Mouse (Mus musculus): Measurements from ENCODE around the gene Stt3b. TPM values are rescaled to one million over a fixed set of nuclear protein-coding genes. Genes with fewer than 3 reads are reported as not detected.

Gene Stt3b
- total and polyA plus RNA-seq, 3 experiments = 26.0 to 95.9 (median 65.4) TPM

GRCm38 (mm10) chr9:115322385-115322784 lies 12.2 kb upstream of the Stt3b start:
- 0 out of 2 replicates have a peak, but pooled peaks cover 2% of the 10 kb centered on the region for H3K9me3 ChIP-seq (replicated peaks)
- no peaks in the 10 kb centered on the region; the same call in 1 of the 2 replicates for H3K27me3 ChIP-seq (ENCODE audit: insufficient read depth, low read length)
- no peaks in the 10 kb centered on the region for H3K36me3 ChIP-seq (replicated peaks)
- TF ChIP-seq POLR2AphosphoS5 (IDR thresholded peaks at IDR 0.05; ENCODE audit: insufficient replicate concordance, low read depth, low read length) (no peak), CTCF (IDR thresholded peaks at IDR 0.05; ENCODE audit: low read depth, low read length) (no peak), GATA2 (IDR thresholded peaks at IDR 0.05; ENCODE audit: borderline replicate concordance, low read depth, low read length) (no peak), GATA1 (IDR thresholded peaks at IDR 0.05; ENCODE audit: borderline replicate concordance, low read length) (no peak), TAL1 (conservative IDR thresholded peaks at IDR 0.05; ENCODE audit: low read depth, low read length) (no peak)
- ATAC-seq (ENCODE audit: extremely low read depth, insufficient number of reproducible peaks, low FRiP score, poor library complexity, severe bottlenecking) (no peak), DNase-seq (ENCODE audit: low spot score) (no peak)
- H3K4me3 ChIP-seq (ENCODE audit: low read depth, low read length) = no peak overlapping the region
- H3K4me1 ChIP-seq (ENCODE audit: insufficient read depth, low read depth, low read length) = no peaks in the 10 kb centered on the region

- H3K27me3 ChIP-seq (ENCODE audit: insufficient read depth, low read length) = no peaks in the 10 kb centered on the region; the same call in 1 of the 2 replicates
- H3K4me1 ChIP-seq (ENCODE audit: insufficient read depth, low read depth, low read length) = 0 out of 2 replicates have a peak, but pooled peaks cover 1% of the 10 kb centered on the region
- H3K4me3 ChIP-seq (ENCODE audit: low read depth, low read length) = no peak overlapping the region
- DNase-seq (ENCODE audit: low spot score) = no peak
- ATAC-seq (ENCODE audit: extremely low read depth, insufficient number of reproducible peaks, low FRiP score, poor library complexity, severe bottlenecking) = no peak
- H3K36me3 ChIP-seq (replicated peaks) = no peaks in the 10 kb centered on the region
- TF ChIP-seq CTCF (IDR thresholded peaks at IDR 0.05; ENCODE audit: low read depth, low read length) = no peak
- no peak for TF ChIP-seq POLR2AphosphoS5 (IDR thresholded peaks at IDR 0.05; ENCODE audit: insufficient replicate concordance, low read depth, low read length)
- no peak for TF ChIP-seq GATA1 (IDR thresholded peaks at IDR 0.05; ENCODE audit: borderline replicate concordance, low read length)
- TF ChIP-seq TAL1 (conservative IDR thresholded peaks at IDR 0.05; ENCODE audit: low read depth, low read length) = no peak
- TF ChIP-seq GATA2 (IDR thresholded peaks at IDR 0.05; ENCODE audit: borderline replicate concordance, low read depth, low read length) = no peak
- H3K9me3 ChIP-seq (replicated peaks) = no peaks in the 10 kb centered on the region
These were observed 10.8 kb upstream of the Stt3b start for GRCm38 (mm10) chr9:115321052-115321451.

GRCm38 (mm10) chr9:115320156-115320555 lies 9.9 kb upstream of the Stt3b start:
- H3K36me3 ChIP-seq (replicated peaks) = no peaks in the 10 kb centered on the region
- TF ChIP-seq TAL1 (conservative IDR thresholded peaks at IDR 0.05; ENCODE audit: low read depth, low read length) (no peak), POLR2AphosphoS5 (IDR thresholded peaks at IDR 0.05; ENCODE audit: insufficient replicate concordance, low read depth, low read length) (no peak), GATA2 (IDR thresholded peaks at IDR 0.05; ENCODE audit: borderline replicate concordance, low read depth, low read length) (no peak), CTCF (IDR thresholded peaks at IDR 0.05; ENCODE audit: low read depth, low read length) (no peak), GATA1 (IDR thresholded peaks at IDR 0.05; ENCODE audit: borderline replicate concordance, low read length) (no peak)
- no peaks in the 10 kb centered on the region; the same call in 1 of the 2 replicates for H3K27me3 ChIP-seq (ENCODE audit: insufficient read depth, low read length)
- no peaks in the 10 kb centered on the region for H3K9me3 ChIP-seq (replicated peaks)
- DNase-seq (ENCODE audit: low spot score) (no peak), ATAC-seq (ENCODE audit: extremely low read depth, insufficient number of reproducible peaks, low FRiP score, poor library complexity, severe bottlenecking) (no peak)
- H3K4me3 ChIP-seq (ENCODE audit: low read depth, low read length) = no peak overlapping the region
- H3K4me1 ChIP-seq (ENCODE audit: insufficient read depth, low read depth, low read length) = 0 out of 2 replicates have a peak, but pooled peaks cover 2% of the 10 kb centered on the region

DNA sequence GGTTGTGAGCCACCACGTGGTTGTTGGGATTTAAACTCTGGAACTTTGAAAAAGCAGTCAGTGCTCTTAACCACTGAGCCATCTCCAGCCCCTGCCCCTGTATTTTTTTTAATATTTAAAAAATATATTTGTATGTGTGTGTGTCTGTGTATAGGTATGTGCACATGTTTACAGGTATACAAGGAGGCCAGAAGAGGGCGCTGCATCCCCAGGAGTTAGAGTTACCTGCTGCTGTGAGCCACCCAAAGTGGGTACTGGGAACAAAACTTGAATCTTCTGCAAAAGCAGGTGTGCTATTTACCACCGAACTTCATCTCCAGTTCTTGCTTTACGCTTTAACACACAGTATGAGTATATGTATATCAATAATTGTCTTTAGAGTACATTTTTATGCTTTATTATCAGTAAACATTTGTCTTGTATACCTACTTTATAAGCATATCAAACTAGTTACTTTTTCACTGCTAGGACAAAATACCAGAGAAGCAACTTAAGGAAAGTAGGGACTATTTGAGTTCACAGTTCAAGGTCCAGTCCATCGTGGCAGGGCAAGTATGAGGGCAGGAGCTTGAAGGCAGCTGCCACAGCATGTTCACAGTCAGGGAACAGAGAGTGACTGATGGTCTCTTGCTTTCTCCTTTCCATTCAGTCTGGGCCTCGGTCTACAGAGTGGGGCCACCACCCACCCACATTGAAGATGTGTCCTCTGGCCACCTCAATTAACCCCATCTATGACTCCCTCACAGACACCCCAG lies 8.6 kb upstream of the Stt3b start:
- H3K36me3 ChIP-seq (replicated peaks) = no peaks in the 10 kb centered on the region
- H3K4me1 ChIP-seq (ENCODE audit: insufficient read depth, low read depth, low read length) = 0 out of 2 replicates have a peak, but pooled peaks cover 2% of the 10 kb centered on the region
- H3K27me3 ChIP-seq (ENCODE audit: insufficient read depth, low read length) = no peaks in the 10 kb centered on the region; the same call in 1 of the 2 replicates
- H3K9me3 ChIP-seq (replicated peaks) = no peaks in the 10 kb centered on the region
- no peak overlapping the region for H3K4me3 ChIP-seq (ENCODE audit: low read depth, low read length)
- TF ChIP-seq TAL1 (conservative IDR thresholded peaks at IDR 0.05; ENCODE audit: low read depth, low read length) = no peak
- TF ChIP-seq CTCF (IDR thresholded peaks at IDR 0.05; ENCODE audit: low read depth, low read length) = no peak
- no peak for TF ChIP-seq POLR2AphosphoS5 (IDR thresholded peaks at IDR 0.05; ENCODE audit: insufficient replicate concordance, low read depth, low read length)
- TF ChIP-seq GATA1 (IDR thresholded peaks at IDR 0.05; ENCODE audit: borderline replicate concordance, low read length) = no peak
- TF ChIP-seq GATA2 (IDR thresholded peaks at IDR 0.05; ENCODE audit: borderline replicate concordance, low read depth, low read length) = no peak
- DNase-seq (ENCODE audit: low spot score) (no peak), ATAC-seq (ENCODE audit: extremely low read depth, insufficient number of reproducible peaks, low FRiP score, poor library complexity, severe bottlenecking) (no peak)

DNA sequence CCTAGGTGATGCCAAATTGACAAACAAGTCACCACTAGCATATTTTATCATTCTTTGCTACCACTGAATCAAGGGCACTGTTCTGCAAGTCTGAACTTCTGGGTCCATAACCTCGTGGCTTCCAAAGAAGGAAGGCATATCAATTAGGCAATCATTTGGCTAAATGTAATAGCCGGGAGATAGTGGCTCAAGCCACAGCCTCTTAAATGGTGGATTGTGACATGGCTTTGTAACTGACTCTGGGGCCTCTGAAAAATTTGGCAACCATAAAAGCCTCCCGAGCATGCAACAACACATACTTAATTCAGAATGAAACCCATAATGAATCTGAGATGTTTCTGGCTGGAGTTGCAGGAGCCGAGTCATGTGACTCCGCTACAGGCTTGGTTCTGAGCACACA lies 6.8 kb upstream of the Stt3b start:
- no peak for DNase-seq (ENCODE audit: low spot score)
- no peak overlapping the region for H3K4me3 ChIP-seq (ENCODE audit: low read depth, low read length)
- no peaks in the 10 kb centered on the region for H3K27me3 ChIP-seq (ENCODE audit: insufficient read depth, low read length)
- H3K36me3 ChIP-seq (replicated peaks) = no peaks in the 10 kb centered on the region
- ATAC-seq (ENCODE audit: extremely low read depth, insufficient number of reproducible peaks, low FRiP score, poor library complexity, severe bottlenecking) = no peak
- TF ChIP-seq POLR2AphosphoS5 (IDR thresholded peaks at IDR 0.05; ENCODE audit: insufficient replicate concordance, low read depth, low read length) (no peak), TAL1 (conservative IDR thresholded peaks at IDR 0.05; ENCODE audit: low read depth, low read length) (no peak), CTCF (IDR thresholded peaks at IDR 0.05; ENCODE audit: low read depth, low read length) (no peak), GATA2 (IDR thresholded peaks at IDR 0.05; ENCODE audit: borderline replicate concordance, low read depth, low read length) (no peak), GATA1 (IDR thresholded peaks at IDR 0.05; ENCODE audit: borderline replicate concordance, low read length) (no peak)
- H3K4me1 ChIP-seq (ENCODE audit: insufficient read depth, low read depth, low read length) = peaks cover 2% of the 10 kb centered on the region; the same call in 1 of the 2 replicates
- no peaks in the 10 kb centered on the region for H3K9me3 ChIP-seq (replicated peaks)

- Histone ChIP-seq H3K4me1 (ENCODE audit: insufficient read depth, low read depth, low read length) (peaks cover 7% of the 10 kb centered on the region), H3K4me3 (ENCODE audit: low read depth, low read length) (no peak overlapping the region), H3K36me3 (replicated peaks) (no peaks in the 10 kb centered on the region), H3K27me3 (ENCODE audit: insufficient read depth, low read length) (no peaks in the 10 kb centered on the region), H3K9me3 (replicated peaks) (no peaks in the 10 kb centered on the region)
- no peak for TF ChIP-seq GATA1 (IDR thresholded peaks at IDR 0.05; ENCODE audit: borderline replicate concordance, low read length)
- TF ChIP-seq GATA2 (IDR thresholded peaks at IDR 0.05; ENCODE audit: borderline replicate concordance, low read depth, low read length) = no peak
- TF ChIP-seq POLR2AphosphoS5 (IDR thresholded peaks at IDR 0.05; ENCODE audit: insufficient replicate concordance, low read depth, low read length) = no peak
- no peak for TF ChIP-seq TAL1 (conservative IDR thresholded peaks at IDR 0.05; ENCODE audit: low read depth, low read length)
- DNase-seq (ENCODE audit: low spot score) (no peak), ATAC-seq (ENCODE audit: extremely low read depth, insufficient number of reproducible peaks, low FRiP score, poor library complexity, severe bottlenecking) (no peak)
These were observed 4.3 kb upstream of the Stt3b start for GRCm38 (mm10) chr9:115314556-115314955.

All from G1E (cell line).